Mouse (Mus musculus): ENCODE data around the gene Tigd4. TPM values are rescaled to one million over a fixed set of nuclear protein-coding genes. Genes with fewer than 3 reads are reported as not detected.
"Not testable (repeated sequence)": the region's sequence is repeated elsewhere in the genome, so short reads cannot be mapped to it uniquely, and the experiment has no call there.

Gene Tigd4
- total RNA-seq (2022): 10 to 100 TPM in 1 of 4 experiments, 1 to 10 TPM in 3; 9.2 to 11.0 (median 9.7) TPM

DNA sequence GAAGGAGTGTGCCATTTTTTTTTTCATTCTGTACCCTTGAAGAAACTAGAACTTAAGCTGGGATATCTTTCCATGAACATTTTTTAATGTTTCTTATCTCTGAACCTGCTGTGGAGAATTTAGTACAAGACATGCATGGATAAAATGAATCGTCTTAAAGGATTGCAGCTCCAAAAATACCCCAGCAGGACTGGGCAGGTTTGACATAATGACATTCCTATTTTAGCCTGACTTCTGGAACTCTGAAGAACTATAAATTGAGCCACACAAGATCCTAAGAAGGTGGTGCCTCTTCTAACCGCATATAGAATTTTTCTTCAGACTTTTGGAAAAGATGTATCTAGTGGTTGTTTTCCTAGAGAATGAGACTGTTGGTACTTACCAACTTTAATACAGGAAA lies at the start of gene Tigd4:
Gene Tigd4 (plus strand): TSS at position 301 of the 400 bp plus-strand sequence.
- DNase-seq (ENCODE audit: low spot score in 2 of 2): no peak

DNA sequence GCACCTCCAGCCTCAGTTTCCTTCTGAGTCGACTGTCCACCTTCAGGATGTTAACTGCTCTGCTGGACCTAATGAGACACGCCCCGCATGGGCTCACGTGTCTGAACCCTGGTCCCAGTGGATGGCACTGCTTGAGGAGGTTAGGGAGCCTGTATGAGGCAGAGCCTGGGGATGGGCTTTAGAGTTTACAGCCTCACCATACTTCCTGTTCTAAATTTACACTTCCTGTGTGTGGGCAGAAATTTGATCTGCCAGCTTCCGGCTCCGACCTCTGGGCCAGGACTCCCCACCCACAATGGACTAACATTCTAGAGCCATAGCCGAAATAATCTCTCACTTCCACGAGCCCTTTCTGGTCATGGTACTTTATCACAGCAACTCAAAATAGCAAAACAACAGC lies 46.2 kb upstream of the Tigd4 start:
- DNase-seq (ENCODE audit: low spot score in 2 of 2): no peak

DNA sequence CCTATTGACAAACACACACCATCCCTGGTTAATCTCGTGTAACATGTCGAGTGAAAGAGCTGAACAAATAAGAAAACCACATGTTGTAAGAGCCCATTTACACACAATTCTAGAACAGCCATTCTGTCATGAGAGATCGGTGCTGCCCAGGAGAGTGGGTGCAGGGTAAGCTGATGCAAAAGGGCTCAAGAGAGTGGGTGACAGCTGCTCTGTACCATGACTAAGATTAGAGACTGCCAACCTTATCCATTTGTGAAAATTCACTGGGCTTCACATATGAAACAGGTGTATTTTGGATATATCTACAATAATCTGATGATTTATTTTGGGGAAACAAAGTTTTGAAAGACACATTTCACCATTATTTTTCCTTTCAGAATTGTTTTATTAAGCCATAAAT lies 37.6 kb upstream of the Tigd4 start:
- DNase-seq (ENCODE audit: low spot score in 2 of 2): no peak

DNA sequence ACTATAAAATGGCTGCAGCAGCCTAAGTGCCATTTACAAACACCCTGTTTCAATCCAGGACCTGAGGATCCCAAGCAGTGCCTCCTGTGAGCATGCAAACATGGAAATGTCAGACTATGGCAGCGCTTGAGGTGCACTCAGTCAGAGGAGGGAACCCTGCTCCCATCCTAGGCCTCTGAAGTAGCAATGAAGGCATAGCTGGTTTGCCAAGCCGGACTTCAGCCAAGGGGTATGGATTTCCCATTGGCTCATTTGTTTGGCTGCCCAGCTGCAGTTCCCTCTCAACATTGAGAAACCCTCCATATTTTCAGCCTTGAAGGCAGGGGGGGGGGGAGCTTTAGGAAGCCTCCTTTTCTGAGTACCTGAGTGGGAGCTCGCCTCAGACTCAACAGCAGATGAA lies 35.1 kb upstream of the Tigd4 start:
- peak; percentile 26 to 48 for DNase-seq (ENCODE audit: low spot score in 2 of 2)

DNA sequence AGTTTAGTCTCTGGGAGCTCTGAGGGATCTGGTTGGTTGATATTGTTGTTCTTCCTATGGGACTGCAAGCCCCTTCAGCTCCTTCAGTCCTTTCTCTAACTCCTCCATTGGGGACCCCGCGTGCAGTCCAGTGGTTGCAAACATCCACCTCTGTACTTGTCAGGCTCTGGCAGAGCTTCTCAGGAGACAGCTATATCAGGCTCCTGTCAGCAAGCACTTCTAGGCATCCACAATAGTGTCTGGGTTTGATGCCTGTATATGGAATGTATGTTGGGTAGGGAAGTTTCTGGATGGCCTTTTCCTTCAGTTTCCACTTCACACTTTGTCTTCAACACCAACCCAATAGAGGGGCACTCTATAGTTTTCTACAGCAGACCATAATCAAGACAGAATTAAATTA lies 30.5 kb upstream of the Tigd4 start:
- not testable (repeated sequence) for DNase-seq (ENCODE audit: low spot score in 2 of 2)

DNA sequence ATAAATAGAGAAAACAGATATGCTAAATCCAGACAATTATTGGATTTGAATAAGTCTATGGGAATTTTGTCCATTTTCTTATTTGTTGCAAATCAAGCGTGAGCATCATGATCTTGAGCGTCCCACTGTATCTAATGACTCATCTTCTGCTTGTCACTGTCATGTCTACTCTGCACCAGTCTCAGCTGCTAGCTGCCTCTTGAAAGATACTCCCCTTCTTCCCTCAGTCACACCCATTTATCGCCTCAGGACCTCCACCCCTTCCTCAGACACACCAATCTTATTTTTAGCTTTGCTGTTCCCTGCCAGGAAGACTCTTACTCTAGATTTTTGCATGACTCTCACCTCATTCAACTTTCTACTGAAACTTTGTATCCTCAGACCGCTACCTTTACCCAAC lies 30.0 kb upstream of the Tigd4 start:
- DNase-seq (ENCODE audit: low spot score in 2 of 2): no peak

DNA sequence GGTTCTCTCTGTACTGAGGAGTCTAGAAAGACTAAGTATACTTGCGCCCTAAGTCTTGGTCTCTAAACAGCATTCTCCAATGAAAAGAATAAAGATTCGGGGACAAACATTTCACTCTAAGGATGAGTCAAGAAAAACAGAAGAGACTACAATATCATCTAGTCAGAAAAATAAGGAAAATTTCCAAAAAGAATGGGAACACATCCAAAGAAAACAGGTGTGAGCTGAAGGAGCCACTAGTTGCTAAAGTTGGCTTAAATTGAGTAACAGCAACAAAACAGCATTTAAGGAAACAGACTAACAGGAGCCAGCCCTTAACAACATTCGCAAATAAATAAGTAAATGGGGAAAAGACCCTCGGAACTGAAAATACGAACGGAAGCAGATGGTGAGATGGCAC lies 24.8 kb upstream of the Tigd4 start:
- DNase-seq (ENCODE audit: low spot score in 2 of 2): no peak

DNA sequence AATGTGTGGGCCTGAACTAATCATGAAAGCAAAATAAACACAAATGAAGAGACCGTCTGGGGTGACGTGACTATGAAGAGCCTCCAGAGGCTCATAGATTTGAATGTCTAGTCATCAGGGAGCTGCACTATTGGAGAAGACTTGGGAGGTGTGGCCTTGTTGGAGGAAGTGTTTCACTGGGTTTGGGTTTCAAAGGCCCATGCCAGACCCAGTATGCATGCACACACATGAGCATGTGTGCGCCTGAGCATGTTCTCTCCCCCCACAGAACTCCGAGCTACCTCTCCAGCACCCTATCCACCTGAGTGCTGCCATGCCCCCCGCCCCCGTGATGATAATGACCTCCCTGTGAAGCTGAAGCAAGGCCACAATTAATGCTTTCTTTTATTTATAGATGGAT lies 23.8 kb upstream of the Tigd4 start:
- DNase-seq (ENCODE audit: low spot score in 2 of 2): no peak

DNA sequence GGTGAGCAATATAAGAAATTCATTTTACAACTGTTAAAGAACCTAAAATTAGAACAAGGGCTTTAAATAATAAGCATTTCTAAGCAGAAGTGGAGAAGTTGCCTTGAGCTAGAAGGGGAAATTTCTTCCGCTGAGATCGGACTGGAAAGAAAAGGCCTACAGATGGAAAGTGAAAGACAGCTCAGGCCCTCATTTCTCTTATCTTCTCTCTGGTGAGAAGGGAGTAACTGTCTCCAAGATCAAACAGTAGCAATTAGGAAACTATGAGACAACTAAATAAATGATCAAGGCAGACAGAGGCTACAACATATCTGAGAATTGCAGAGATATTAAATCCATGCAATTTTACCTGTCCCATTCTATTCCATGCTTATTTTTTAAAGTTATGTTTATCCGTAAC lies 22.9 kb upstream of the Tigd4 start:
- DNase-seq (ENCODE audit: low spot score in 2 of 2): no peak

DNA sequence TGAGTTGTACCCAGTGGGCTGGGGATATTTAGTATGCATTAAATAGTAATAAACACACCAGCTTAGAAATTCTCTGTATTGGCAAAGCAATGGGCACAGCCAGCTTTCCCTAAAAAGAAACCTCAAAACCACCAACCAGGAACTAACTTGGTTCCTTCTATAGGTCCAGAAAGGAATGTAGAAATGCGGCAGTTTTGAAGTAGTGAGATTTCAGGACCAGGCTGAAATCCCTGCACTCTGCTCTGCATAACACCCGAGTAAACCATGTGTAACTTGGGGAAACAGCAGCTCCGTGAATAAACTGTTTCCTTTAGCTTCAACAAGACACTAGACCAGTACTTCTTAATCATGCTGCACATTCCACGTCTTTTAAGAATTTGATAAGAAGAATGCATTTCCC lies 12.7 kb upstream of the Tigd4 start:
- no peak for DNase-seq (ENCODE audit: low spot score in 2 of 2)

DNA sequence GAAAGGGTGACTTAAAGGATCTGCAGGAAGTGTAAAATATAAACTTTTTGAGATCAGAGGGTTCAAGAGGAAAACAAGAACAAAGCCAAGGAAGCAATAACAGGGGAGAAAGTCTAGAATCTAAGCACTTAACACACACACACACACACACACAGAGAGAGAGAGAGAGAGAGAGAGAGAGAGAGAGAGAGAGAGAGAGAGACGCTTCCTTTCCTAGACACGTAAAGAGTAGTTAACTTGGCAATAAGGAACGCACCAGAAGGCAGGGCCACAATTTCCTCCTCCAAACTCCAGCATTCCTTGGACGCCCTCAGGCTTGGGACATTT lies 11.7 kb upstream of the Tigd4 start:
- DNase-seq (ENCODE audit: low spot score in 2 of 2): no peak

DNA sequence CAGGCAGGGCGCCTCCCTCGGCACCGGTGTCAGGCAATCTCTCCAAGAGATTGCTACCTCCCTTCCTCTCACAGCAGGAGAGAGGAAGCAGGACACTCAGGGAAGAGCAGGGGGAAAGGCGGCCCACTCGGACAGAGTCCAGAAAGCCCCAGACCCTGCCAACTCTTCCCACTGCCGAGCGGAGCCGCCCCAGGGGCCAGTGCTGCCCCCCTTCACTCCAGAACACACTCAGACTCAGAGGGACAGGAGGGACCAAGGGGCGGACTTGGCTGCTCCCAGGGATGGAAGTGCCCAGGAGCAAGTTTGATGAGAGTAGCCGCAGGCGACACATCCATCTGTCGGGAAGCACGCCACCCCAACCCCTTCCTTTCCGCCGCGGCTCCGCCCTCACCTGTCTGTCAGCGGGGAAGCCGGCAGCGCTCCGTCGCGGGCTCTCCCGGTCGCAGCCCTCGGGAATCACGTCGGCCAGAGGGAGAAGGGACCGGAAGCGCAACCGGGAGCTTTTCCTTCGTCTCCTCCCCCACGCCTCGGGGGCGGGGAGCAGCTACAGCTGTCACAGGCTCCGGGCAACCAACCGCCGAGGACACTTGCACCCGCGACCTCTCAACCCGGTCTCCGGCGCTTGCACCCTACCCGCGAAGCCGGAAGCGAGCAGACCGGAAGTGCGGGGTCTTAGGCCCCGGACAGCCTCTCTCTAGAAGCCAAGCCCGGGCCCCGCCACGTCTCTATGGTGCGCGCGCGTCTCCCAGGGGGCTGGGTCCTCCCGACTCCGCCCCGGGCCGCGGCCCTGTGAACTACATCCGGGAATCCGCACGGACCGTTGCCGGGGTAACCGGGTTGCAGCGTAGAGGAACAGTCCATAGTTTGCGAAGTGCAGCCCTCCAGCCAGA lies 11.1 kb upstream of the Tigd4 start, which contains the start of gene Arfip1:
Gene Arfip1 (minus strand): TSS at position 603 of the 890 bp plus-strand sequence.
- peak; percentile 96 to 97 for DNase-seq (ENCODE audit: low spot score in 2 of 2)

DNA sequence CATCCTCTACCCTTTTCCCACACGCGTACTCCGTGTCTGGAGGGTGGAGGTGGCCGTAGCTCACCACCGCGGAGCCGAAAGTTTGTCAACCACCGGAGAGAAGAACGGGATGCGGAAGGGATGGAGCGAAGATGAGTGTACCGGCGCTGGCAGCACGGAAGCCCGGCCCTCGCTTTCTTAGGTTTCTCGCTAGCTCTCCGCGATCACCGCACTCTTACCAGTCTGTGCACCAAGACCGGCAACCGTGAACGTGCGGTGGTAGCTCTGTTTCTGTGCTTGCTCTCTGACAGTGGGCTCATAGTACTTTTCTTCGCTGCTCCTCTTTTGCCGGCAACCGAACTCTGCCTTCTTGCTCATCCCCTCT lies 10.5 kb upstream of the Tigd4 start:
- DNase-seq (ENCODE audit: low spot score in 2 of 2): no peak

DNA sequence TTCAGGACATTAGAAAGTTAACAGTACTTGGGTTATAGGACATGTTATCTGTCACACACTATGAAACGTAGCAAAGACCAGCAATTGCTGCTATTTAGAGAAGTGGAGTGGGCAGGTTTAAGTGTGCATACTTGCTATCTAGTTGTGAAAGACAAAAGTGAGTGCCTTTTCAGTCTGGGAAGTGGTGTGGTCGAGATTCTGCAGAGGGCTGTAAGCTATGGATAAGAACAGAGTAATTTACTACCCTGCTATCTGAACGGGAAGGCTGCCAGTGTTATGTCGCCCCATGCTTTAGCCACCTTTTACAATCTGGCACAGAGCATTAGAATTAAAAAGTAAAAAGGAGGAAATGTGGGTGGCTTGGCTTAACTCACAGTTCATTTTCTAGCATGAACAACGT lies 6.6 kb upstream of the Tigd4 start:
- no peak for DNase-seq (ENCODE audit: low spot score in 2 of 2)

DNA sequence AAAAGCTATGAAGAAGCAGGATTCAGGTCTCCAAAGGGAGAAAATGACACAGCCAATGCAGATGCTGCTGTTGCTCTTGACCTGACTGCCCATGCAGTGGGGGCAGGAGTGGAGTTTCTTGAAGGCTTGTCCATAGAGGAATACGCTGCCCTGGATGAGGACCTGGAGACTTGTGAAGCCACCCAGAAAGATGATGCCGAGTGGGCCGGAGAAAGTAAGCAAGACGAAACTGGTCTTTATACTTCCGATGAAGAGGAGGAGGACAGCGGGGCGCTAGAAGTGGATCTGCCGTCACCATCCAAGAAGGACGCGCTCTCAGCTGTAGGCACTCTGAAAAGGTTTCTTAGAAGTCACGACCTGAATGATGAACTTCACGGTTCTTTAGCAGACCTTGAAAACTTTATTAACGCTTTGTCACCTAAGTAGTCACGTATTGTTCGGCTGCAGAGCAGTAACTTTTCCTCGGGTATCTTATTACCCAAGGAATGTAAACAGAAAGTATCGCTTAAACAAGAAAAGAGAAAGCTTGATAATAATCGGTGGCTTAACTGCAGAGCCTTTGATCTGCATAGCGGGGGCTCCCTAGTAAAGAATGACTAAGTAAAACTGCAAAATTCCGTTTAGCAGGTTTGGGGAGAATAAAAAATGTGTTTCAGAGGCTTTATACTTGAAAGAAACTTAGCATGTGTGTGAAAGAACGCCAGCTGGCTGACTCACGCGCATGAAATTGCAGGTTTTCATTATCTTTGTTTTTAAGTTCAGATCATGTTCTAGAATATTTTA lies 1.7 kb downstream of the Tigd4 start:
- no peak for DNase-seq (ENCODE audit: low spot score in 2 of 2)

DNA sequence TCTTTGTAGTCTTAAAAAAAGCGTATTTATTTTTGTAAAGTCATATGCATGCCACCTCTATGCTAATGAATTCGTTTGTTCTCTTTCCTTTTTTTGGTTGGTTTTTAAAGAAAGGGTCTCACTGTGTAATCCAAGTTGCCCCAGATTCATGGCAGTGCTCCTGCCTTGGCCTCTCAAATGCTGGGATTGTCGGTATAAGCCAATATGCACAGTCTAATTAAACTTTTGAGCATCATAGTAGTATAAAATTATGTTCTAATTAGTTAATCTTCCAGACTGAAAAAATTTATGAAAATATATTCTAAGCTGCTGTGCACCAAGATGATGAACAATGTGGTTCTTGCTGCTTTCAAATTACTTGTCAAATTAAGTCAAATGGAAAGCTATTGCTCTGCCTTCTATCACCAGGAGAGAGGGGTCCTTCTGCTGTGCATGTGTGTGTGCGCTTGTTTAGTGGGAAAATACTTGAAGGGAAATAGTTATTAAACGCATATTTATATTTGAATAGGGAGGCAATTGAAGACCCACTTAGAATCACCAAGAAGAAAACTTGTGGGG lies 2.4 kb downstream of the Tigd4 start:
- no peak for DNase-seq (ENCODE audit: low spot score in 2 of 2)

DNA sequence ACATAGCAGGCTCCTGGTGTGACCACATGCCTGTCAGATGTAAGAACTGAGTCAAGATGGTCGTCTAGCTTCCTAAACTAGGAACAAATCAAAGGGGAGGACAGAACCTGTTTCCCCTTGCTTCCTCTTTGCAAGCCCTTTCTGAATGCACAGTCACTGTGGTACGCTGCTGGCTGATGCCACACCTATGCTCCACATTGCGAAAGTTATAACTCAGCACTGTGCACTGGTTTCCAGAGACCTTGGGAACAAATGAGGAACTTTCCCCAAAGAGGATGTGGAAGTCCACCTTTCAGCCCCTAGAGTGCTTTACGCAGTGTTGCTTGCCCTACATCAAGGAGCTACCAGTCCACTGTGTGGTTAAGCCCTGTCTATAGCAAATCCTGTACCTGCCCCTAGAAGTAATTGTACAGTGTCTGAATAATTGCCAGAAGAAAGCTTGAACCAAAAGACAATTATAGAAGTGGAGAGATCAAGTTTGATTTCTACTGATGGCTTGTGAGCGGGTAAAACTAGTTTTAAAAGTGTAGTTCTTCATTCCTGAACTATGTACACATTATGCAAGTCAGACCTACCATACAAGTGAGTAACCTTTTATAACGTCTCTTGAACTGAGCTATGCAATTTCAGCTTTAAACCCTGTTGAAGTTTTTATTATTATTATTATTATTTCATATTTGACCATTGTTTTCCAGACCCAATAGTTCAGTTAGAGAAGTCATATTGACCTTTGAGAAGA lies 4.8 kb downstream of the Tigd4 start:
- DNase-seq (ENCODE audit: low spot score in 2 of 2): no peak

DNA sequence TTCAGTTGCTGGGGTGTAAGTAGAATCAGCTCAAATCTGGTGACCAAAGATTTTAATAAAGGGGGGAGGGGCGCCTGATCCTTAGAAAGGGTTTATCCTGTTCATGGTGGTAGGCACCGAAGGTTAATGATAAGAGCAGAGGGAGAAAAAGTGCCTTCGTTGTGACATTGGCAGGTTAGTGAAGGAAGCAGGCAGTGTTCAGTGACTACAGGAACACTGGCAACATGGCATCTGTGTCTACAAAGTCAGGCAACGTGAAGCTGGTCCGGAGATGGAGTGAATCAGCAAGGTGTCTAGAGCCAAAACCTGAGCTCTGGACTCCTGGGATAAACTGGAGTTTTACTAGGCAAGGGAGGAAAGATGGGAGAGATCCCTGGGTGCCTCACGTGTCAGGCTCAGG lies 5.4 kb downstream of the Tigd4 start:
- DNase-seq (ENCODE audit: low spot score in 2 of 2): no peak

DNA sequence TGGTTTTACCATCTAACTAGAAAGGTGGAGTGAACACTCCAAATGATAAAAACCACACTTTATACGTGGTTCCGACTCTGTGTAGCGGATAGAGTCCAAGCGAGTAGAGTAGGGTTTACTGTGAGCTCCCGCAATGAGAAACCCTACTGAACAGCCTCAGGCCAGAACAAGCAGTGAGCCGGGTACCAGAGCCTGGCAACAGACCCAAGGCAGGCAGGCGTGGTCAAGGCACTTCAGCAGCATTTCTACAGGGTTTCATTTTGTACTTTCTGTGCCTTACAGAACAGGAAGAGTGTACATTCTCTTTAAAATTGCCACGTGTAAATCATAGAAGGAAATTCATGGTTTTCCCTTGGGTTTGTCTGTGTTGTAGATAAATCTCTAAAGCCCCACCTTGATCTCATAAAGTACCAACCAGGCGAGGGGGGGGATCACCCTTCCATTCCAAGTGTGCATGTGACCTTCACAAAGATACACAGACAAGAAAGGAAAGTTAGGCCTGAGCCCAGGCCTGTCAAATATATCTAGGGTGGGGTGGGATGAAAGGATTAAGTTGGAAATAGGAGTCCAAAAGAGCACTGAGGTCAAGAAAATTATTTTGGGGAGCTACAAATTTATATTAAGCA lies 8.6 kb downstream of the Tigd4 start:
- DNase-seq (ENCODE audit: low spot score in 2 of 2): no peak

DNA sequence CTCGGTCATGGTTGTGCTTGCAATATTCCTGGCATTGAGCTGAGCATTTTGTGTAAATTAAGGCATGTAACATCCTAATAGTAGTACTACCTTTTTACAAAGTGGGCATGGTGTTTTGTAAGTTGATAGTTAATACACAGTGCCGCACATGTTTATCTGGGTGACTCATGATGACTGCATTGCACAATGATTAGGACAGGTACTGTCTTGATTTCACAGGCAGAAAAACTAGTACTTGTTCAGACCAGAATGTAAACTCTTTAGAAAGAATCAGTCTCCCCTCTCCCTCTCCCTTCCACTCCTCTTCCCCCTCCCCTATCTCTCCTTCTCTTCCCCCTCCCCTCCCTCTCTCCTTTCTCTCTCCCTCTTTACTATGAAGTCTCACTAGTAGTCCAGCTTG lies 9.4 kb downstream of the Tigd4 start:
- no peak for DNase-seq (ENCODE audit: low spot score in 2 of 2)

DNA sequence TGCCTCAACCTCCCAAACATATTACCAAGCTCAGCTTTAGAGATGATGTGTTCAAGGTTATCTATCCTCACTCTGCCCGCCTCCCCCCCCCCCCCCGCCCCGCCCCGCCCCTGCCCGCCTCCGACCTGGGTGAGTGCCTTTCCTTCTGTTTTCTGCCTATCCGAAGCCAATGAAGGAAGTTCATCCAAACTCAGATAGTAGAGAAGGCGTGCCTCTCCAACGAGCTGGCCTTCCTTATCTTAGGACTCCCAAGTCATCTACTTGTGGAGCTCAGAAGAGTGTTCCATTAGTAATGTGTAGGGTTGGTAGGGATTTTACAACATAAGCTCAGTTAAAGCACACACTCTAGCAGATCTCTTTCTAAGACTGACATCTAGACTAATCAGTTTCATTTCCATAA lies 9.8 kb downstream of the Tigd4 start:
- DNase-seq (ENCODE audit: low spot score in 2 of 2): no peak
